Mouse (Mus musculus) forebrain, embryonic 12.5 days (tissue): ENCODE data around the gene Cyp3a11. TPM values are rescaled to one million over a fixed set of nuclear protein-coding genes. Genes with fewer than 3 reads are reported as not detected.
"Not testable (repeated sequence)": the region's sequence is repeated elsewhere in the genome, so short reads cannot be mapped to it uniquely, and the experiment has no call there.

ENCODE experiments used
- ATAC-seq: fragments of 200-750 bp; cut with Nextera tagmentation; 2 replicates; pipeline ENCODE4 v1.8.0; 2017; ENCODE audit warnings: moderate TSS enrichment; ENCODE audit not compliant: low FRiP score
- H3K27ac ChIP-seq: fragments of 300-500 bp; sonication (generic); 2 replicates; pipeline ENCODE4 v1.5.1; 2016; ENCODE audit warnings: mild to moderate bottlenecking
- H3K27me3 ChIP-seq: fragments of 300-500 bp; sonication (generic); 2 replicates; pipeline ENCODE4 v1.6.1; 2016; ENCODE audit warnings: mild to moderate bottlenecking
- H3K36me3 ChIP-seq: fragments of 300-500 bp; sonication (generic); replicated peaks from 2 replicates; pipeline ENCODE4 v1.6.1; 2016; ENCODE audit warnings: mild to moderate bottlenecking
- H3K4me1 ChIP-seq: fragments of 300-500 bp; sonication (generic); 2 replicates; pipeline ENCODE4 v1.6.1; 2016
- H3K4me2 ChIP-seq: fragments of 300-500 bp; sonication (generic); 2 replicates; pipeline ENCODE4 v1.6.1; 2016; ENCODE audit warnings: mild to moderate bottlenecking, moderate library complexity
- H3K4me3 ChIP-seq: fragments of 300-500 bp; sonication (generic); replicated peaks from 2 replicates; pipeline ENCODE4 v1.5.1; 2016; ENCODE audit warnings: mild to moderate bottlenecking
- H3K9ac ChIP-seq: fragments of 300-500 bp; sonication (generic); 2 replicates; pipeline ENCODE4 v1.6.1; 2016; ENCODE audit warnings: mild to moderate bottlenecking
- H3K9me3 ChIP-seq: fragments of 300-500 bp; sonication (generic); 2 replicates; pipeline ENCODE4 v1.6.1; 2016
- WGBS: fragments of 180-500 bp; shearing (Covaris S2); methylation state at CpG from one replicate; pipeline ENCODE4 v1.1.7; 2016; 5-methylcytosine and 5-hydroxymethylcytosine counted together
- polyA plus RNA-seq: library from polyadenylated mRNA; unstranded; fragments of >200 nt; fragmentation: Nextera tagmentation; extraction: Ambion mirVana; gene quantifications from 2 replicates; pipeline ENCODE4 v1.2.1, GENCODE M21; 2016

Cyp3a11 gene
- polyA plus RNA-seq, result not detected in 2 replicates

DNA sequence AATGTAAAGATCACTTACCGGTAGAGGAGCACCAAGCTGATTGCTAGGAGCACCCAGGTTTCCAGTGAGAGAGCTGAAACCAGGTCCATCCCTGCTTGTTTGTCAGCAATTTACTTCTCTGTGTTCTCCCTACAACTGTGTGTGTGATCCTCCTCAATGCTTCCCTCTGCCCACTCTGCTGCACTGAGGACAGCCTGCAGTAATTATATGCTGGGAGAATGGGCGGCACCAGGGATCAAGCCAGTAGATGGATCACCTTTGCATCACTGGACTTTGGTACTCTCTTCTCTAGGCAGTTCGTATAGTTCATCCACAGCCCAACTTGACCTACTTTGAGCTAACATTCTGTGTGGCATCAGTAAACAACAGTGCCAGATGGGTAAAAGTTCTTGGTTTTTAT is at the start of gene Cyp3a11:
Gene Cyp3a11, minus strand, starts transcription at position 277 of the 400 bp plus-strand sequence.
- H3K27me3 ChIP-seq, result no peaks in the 10 kb centered on the region
- no peak within 1 kb of the TSS for H3K9ac ChIP-seq
- no peak within 1 kb of the TSS for H3K4me2 ChIP-seq
- WGBS, result 86% methylated on average over 3 of the region's 3 CpGs
- H3K36me3 ChIP-seq, result no peaks in the 10 kb centered on the region
- H3K4me3 ChIP-seq, result no peak within 1 kb of the TSS
- H3K4me1 ChIP-seq, result no peaks in the 10 kb centered on the region
- peaks cover 54% of the 10 kb centered on the region for H3K9me3 ChIP-seq
- no peak within 1 kb of the TSS for H3K27ac ChIP-seq
- ATAC-seq, result no peak

DNA sequence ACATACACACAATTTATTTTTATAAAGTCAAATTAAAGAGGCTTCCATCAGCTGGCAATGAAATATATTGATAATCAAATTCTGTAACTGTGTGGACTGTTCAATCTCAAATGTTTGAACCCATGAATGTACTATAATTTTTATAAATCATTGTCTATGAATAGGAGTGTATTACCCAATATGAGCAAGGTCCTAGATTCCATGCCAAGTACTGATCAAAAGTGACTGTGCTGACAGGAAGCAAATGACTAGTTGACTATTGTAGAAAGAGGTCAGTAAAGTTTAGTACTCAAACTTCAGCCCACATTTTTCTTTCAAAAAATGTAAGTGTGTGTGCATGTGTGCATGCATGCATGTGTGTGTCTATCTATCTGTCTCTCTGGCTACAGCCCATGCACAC is 33.1 kb upstream of the Cyp3a11 start:
- ATAC-seq, result no peak
- H3K27me3 ChIP-seq, result no peaks in the 10 kb centered on the region
- H3K4me1 ChIP-seq, result no peaks in the 10 kb centered on the region
- no peaks in the 10 kb centered on the region for H3K36me3 ChIP-seq
- no peak overlapping the region for H3K4me2 ChIP-seq
- H3K9me3 ChIP-seq, result peaks cover 73% of the 10 kb centered on the region
- no peak overlapping the region for H3K27ac ChIP-seq
- no peak overlapping the region for H3K9ac ChIP-seq
- no peak overlapping the region for H3K4me3 ChIP-seq

DNA sequence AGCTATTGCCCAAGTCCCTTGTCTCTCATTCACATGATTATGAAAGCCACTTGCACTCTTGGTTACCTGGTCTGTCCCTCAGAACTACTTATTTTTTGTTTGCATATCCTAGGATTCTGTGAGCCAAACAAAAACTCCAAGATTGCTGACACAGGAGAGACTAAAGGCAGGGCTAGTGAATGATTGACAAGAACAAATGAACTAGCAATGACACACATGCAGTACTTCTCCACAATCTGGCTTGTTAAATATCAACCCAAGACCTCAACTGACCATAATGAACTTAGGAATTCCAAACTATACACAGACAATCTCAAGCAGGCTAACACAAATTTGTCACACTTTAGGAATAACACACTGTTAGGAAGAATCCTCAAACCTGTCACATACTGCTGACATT is 32.0 kb upstream of the Cyp3a11 start:
- H3K4me3 ChIP-seq, result no peak overlapping the region
- no peak for ATAC-seq
- no peaks in the 10 kb centered on the region for H3K27me3 ChIP-seq
- no peaks in the 10 kb centered on the region for H3K36me3 ChIP-seq
- no peak overlapping the region for H3K27ac ChIP-seq
- H3K4me2 ChIP-seq, result no peak overlapping the region
- H3K9ac ChIP-seq, result no peak overlapping the region
- H3K9me3 ChIP-seq, result peaks cover 69% of the 10 kb centered on the region
- H3K4me1 ChIP-seq, result no peaks in the 10 kb centered on the region

DNA sequence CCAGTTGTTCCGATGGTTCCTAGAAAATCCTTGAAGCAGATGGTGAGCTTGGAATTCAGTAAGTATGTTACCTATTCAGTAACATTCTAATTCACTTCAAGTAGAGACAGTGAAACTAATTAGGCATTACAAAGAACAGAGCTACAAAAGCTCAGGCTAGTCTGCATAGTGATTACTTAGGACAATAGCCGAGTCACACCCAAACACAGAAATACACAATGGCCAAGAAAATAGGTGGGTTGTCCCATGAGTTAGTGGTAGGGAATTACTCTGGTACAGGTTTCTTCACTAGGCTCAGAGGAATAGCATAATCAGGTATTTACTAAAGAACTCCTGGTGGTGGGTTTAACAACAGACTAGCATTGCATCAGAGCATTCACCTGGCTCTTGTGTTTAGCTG is 27.2 kb upstream of the Cyp3a11 start:
- H3K4me2 ChIP-seq, result not testable (repeated sequence)
- peaks cover 66% of the 10 kb centered on the region for H3K9me3 ChIP-seq

DNA sequence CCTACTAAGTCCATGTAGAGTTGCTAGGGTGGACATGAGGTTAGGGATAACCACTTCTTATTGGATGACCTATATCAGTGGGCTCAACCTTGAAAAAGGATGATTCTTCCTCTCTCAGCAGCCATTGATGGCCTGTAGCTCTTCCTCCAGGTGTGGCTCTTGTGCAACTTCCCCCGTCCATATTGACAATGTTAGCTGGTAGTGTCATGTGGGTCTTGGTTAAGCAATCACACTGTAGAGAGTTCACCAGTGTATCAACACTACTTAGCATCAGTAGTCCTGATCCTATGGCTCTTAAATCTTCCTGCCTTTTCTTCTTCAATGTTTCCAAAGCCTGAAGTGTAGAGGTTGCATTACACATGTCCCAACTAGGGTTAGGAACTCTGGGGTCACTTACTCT is 24.8 kb upstream of the Cyp3a11 start:
- no peak overlapping the region for H3K4me3 ChIP-seq
- H3K4me1 ChIP-seq, result no peaks in the 10 kb centered on the region
- H3K9ac ChIP-seq, result no peak overlapping the region
- no peaks in the 10 kb centered on the region for H3K27me3 ChIP-seq
- no peak for ATAC-seq
- 88% methylated on average over 1 of the region's 1 CpGs for WGBS
- H3K27ac ChIP-seq, result no peak overlapping the region
- H3K9me3 ChIP-seq, result peaks cover 70% of the 10 kb centered on the region
- no peak overlapping the region for H3K4me2 ChIP-seq
- H3K36me3 ChIP-seq, result no peaks in the 10 kb centered on the region

More for the DNA sequence above, 27.2 kb upstream of the Cyp3a11 start:
- not testable (repeated sequence) for H3K4me1 ChIP-seq, H3K9ac ChIP-seq, ATAC-seq, H3K27ac ChIP-seq, H3K36me3 ChIP-seq, H3K27me3 ChIP-seq, H3K4me3 ChIP-seq
- WGBS, result 92% methylated on average over 2 of the region's 2 CpGs

DNA sequence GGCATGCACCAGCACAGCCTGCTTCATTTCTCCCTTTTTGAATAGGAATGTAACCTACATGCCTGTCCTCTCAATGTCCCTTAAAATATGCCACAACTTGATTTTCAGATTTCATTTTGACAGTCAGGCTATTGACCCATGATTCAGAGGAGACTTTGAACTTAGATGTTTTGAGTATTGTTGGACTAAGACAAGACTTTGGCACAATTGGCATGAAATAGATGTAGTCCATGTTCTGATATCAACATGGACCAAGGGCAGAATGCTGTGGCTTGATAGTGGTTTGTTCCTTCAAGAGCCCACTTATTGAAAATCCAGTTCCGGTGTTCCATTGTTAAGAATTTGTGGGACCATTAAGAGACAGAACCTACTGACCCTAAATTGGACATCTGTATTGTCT is 23.6 kb upstream of the Cyp3a11 start:
- Histone ChIP-seq H3K36me3 (no peaks in the 10 kb centered on the region), H3K4me2 (no peak overlapping the region), H3K4me3 (no peak overlapping the region), H3K4me1 (no peaks in the 10 kb centered on the region), H3K9me3 (peaks cover 58% of the 10 kb centered on the region), H3K9ac (no peak overlapping the region), H3K27me3 (no peaks in the 10 kb centered on the region), H3K27ac (no peak overlapping the region)
- WGBS, result 89% methylated on average over 1 of the region's 1 CpGs
- ATAC-seq, result no peak

DNA sequence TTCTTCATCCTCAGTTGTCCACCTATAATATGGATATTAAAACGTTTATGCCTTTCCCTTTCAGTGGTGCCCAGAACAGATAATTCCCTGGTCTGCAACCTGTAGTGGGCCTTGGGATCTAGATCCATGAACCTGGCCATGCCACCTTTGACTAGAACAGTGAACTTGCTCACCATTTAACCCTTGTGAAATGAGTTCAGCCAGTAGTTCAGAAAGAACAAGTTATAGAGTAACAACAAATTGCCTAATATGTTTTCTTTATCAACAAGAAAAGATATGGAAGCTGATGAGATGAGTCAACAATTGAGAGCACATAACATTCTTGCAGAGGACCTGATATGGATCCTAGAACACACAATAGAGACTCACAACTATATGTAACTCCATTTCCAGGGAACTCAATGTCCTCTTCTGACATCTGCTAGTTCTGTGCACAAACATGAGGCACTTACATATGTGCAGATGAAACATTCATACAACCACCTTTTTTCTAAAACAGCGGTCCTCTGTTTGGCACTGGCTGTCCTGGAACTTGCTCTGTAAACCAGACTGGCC is 20.7 kb upstream of the Cyp3a11 start:
- H3K27ac ChIP-seq, result no peak overlapping the region
- no peak overlapping the region for H3K9ac ChIP-seq
- no peaks in the 10 kb centered on the region for H3K4me1 ChIP-seq
- peaks cover 56% of the 10 kb centered on the region for H3K9me3 ChIP-seq
- H3K27me3 ChIP-seq, result no peaks in the 10 kb centered on the region
- no peak for ATAC-seq
- no peaks in the 10 kb centered on the region for H3K36me3 ChIP-seq
- H3K4me2 ChIP-seq, result no peak overlapping the region
- 59% methylated on average over 2 of the region's 2 CpGs for WGBS
- no peak overlapping the region for H3K4me3 ChIP-seq

DNA sequence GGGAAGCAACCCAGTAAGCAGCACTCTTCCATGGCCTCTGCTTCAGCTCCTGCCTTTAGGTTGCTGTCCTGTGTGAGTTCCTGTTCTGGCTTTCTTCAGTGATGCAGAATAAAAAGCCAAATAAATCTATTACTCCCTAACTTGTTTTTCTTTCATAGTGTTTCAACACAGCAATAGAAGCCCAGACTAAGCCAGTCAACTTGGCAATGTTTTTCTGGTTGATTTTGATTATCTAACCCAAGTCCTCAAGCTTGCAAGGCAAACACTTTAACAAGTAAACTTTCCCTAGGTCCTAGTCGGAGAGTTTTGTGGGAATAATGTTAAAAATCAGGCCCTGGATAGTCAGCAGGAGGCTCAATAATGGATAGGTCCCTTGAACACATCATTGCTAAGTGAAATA is 17.5 kb upstream of the Cyp3a11 start:
- Histone ChIP-seq H3K9ac (no peak overlapping the region), H3K4me3 (no peak overlapping the region), H3K4me1 (no peaks in the 10 kb centered on the region), H3K4me2 (no peak overlapping the region), H3K36me3 (no peaks in the 10 kb centered on the region), H3K9me3 (peaks cover 33% of the 10 kb centered on the region), H3K27ac (no peak overlapping the region), H3K27me3 (no peaks in the 10 kb centered on the region)
- no peak for ATAC-seq
- WGBS, result 77% methylated on average over 1 of the region's 1 CpGs

DNA sequence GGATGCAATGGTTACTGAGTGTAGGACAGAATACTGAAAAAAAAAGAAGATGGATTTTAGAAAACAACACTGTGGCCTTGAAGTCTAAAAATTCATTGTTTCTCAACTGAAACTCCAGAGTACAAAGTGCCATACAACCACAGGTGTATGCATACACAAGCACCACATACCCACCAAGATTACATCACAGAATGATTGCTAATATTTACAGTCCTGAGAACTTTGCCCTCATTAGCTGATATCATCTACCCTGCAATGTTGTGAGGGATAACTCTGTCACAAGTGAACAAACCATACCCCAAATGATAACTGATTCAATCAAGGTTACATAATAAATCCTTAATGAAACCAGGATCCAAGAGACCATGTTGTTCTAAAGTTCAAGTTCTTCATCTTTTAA is 1.4 kb upstream of the Cyp3a11 start:
- no peak overlapping the region for H3K4me3 ChIP-seq
- H3K27me3 ChIP-seq, result no peaks in the 10 kb centered on the region
- H3K4me2 ChIP-seq, result no peak overlapping the region
- peaks cover 58% of the 10 kb centered on the region for H3K9me3 ChIP-seq
- H3K9ac ChIP-seq, result no peak overlapping the region
- no peaks in the 10 kb centered on the region for H3K4me1 ChIP-seq
- ATAC-seq, result no peak
- H3K36me3 ChIP-seq, result no peaks in the 10 kb centered on the region
- no peak overlapping the region for H3K27ac ChIP-seq

DNA sequence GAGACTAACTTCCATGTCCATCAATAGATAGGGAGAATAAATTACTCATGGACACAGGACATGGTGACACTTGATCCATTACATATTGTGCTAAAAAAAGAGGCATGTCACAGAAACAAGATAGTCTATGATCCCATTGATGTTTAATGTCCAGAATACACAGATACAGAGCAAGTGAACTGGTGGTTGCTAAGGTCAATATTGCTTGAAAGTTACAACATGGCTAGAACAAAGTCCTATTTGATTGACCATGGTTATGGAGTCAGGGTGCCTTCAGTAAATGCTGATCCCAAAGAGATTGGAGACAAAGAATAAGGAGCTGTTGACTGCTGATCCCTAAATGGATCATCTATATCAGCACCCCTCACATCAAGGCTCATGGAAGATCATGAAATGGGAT is 12.3 kb downstream of the Cyp3a11 start:
- H3K36me3 ChIP-seq, H3K9ac ChIP-seq, H3K4me1 ChIP-seq, H3K4me2 ChIP-seq, H3K27ac ChIP-seq, ATAC-seq, H3K27me3 ChIP-seq, H3K4me3 ChIP-seq: not testable (repeated sequence)
- H3K9me3 ChIP-seq, result peaks cover 49% of the 10 kb centered on the region

DNA sequence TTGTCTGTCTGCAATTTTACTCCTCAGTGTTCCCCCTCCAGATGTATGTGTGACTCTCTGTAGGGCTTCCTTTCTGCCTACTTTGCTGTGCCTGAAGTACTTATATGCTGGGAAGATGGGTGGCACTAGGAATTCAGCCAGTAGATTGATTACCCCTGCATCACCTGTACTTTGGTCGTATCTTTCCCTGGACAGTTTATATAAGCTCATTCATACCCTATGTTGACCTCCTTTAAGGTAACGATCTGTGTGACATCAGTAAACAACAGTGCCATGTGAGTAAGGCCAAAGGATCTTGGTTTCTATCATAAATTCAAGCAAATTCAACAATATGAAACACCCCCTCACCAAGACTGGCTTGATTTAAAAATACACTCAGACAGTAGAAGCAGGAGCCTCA is 74.0 kb downstream of the Cyp3a11 start, which contains the start of gene Cyp3a44:
Gene Cyp3a44, minus strand, starts transcription at position 79 of the 400 bp plus-strand sequence.
- H3K4me3 ChIP-seq, H3K4me1 ChIP-seq, ATAC-seq, H3K9ac ChIP-seq, H3K27me3 ChIP-seq, H3K36me3 ChIP-seq, H3K27ac ChIP-seq, H3K4me2 ChIP-seq: not testable (repeated sequence)
- WGBS, result 72% methylated on average over 2 of the region's 2 CpGs
- peaks cover 34% of the 10 kb centered on the region for H3K9me3 ChIP-seq
